8 mouse cellular contexts compared by ENCODE assay signal in genomic region chr3:157449794-157450193, GRCm38 (mm10).
DNase-seq lines count a peak whose midpoint lies in the region; ATAC-seq and TF ChIP-seq lines count a peak whose summit lies in the region.

No protein-coding gene starts in this region.

- no peaks in the 10 kb centered on the region for H3K9me3 ChIP-seq in kidney, postnatal 0 days (replicated peaks; ENCODE audit: low read length)
- no peaks in the 10 kb centered on the region for H3K9me3 ChIP-seq in kidney, embryonic 14.5 days (ENCODE audit: control insufficient read depth, low read length)
- no peaks in the 10 kb centered on the region for H3K9me3 ChIP-seq in forebrain, embryonic 14.5 days (replicated peaks; ENCODE audit: control insufficient read depth, low read length)

- H3K27me3 ChIP-seq in kidney, postnatal 0 days (ENCODE audit: insufficient read depth, low read length): no peaks in the 10 kb centered on the region
- no peaks in the 10 kb centered on the region for H3K27me3 ChIP-seq in kidney, embryonic 14.5 days (ENCODE audit: control insufficient read depth, insufficient read depth, low read length)
- no peaks in the 10 kb centered on the region for H3K27me3 ChIP-seq in forebrain, embryonic 14.5 days (replicated peaks; ENCODE audit: control insufficient read depth, insufficient read depth, low read length)

- H3K27ac ChIP-seq in kidney, postnatal 0 days: no peak overlapping the region
- H3K27ac ChIP-seq in kidney, embryonic 14.5 days (ENCODE audit: low read depth, low read length): no peak overlapping the region
- no peak overlapping the region for H3K27ac ChIP-seq in forebrain, embryonic 14.5 days (ENCODE audit: low read depth, low read length)

- no peaks in the 10 kb centered on the region for H3K36me3 ChIP-seq in kidney, postnatal 0 days (ENCODE audit: insufficient read depth, low read length)
- H3K36me3 ChIP-seq in kidney, embryonic 14.5 days (ENCODE audit: control insufficient read depth, insufficient read depth, low read length): no peaks in the 10 kb centered on the region
- H3K36me3 ChIP-seq in forebrain, embryonic 14.5 days (ENCODE audit: control insufficient read depth, insufficient read depth, low read length): no peaks in the 10 kb centered on the region

- DNase-seq in kidney, postnatal 0 days (ENCODE audit: low spot score): peak; percentile 63
- DNase-seq in brain, adult 2 months (ENCODE audit: low read depth, low spot score): peak; percentile 82
- DNase-seq in forebrain, embryonic 14.5 days (ENCODE audit: low spot score): peak; percentile 78
- DNase-seq in layer of hippocampus, adult 8-10 months (ENCODE audit: low spot score in 2 of 2): peak; percentile 33 to 63
- DNase-seq in retina, adult 2 months (ENCODE audit: low read depth, low spot score): peak; percentile 20
- DNase-seq in B cell, adult 2 months: no peak
- DNase-seq in ovary, postnatal 36 days (ENCODE audit: low spot score): no peak

- H3K4me2 ChIP-seq in kidney, postnatal 0 days (ENCODE audit: low read length): no peak overlapping the region
- no peak overlapping the region for H3K4me2 ChIP-seq in kidney, embryonic 14.5 days (replicated peaks; ENCODE audit: low read depth, low read length)
- H3K4me2 ChIP-seq in forebrain, embryonic 14.5 days (ENCODE audit: low read length): no peak overlapping the region

- no peak overlapping the region for H3K4me3 ChIP-seq in kidney, postnatal 0 days (replicated peaks; ENCODE audit: low read depth, low read length)
- no peak overlapping the region for H3K4me3 ChIP-seq in kidney, embryonic 14.5 days (ENCODE audit: low read length)
- H3K4me3 ChIP-seq in forebrain, embryonic 14.5 days (ENCODE audit: low read depth, low read length): no peak overlapping the region

- ATAC-seq in kidney, postnatal 0 days (replicated peaks; ENCODE audit: low FRiP score, low read depth): no peak
- ATAC-seq in kidney, embryonic 14.5 days (ENCODE audit: low FRiP score, low TSS enrichment): no peak
- peak; percentile 71 for ATAC-seq in forebrain, embryonic 14.5 days

- H3K9ac ChIP-seq in kidney, postnatal 0 days (ENCODE audit: low read depth, low read length): no peak overlapping the region
- H3K9ac ChIP-seq in kidney, embryonic 14.5 days (ENCODE audit: low read depth, low read length): no peak overlapping the region
- no peak overlapping the region for H3K9ac ChIP-seq in forebrain, embryonic 14.5 days (ENCODE audit: low read length)

- no peaks in the 10 kb centered on the region for H3K4me1 ChIP-seq in kidney, postnatal 0 days (replicated peaks; ENCODE audit: insufficient read depth, low read length)
- no peaks in the 10 kb centered on the region for H3K4me1 ChIP-seq in kidney, embryonic 14.5 days (ENCODE audit: control insufficient read depth, insufficient read depth, low read length)
- H3K4me1 ChIP-seq in forebrain, embryonic 14.5 days (ENCODE audit: control insufficient read depth, insufficient read depth, low read length): no peaks in the 10 kb centered on the region

- TF ChIP-seq CTCF in kidney, postnatal 0 days (IDR thresholded peaks at IDR 0.05; ENCODE audit: low read depth): peak; percentile 79

Comparison
In these comparisons a context has a peak if more than half of its experiments do, and no peak if none do; other contexts are left out.
1. DNase-seq: peak in kidney, postnatal 0 days (single experiment), brain, adult 2 months (single experiment), forebrain, embryonic 14.5 days (single experiment), layer of hippocampus, adult 8-10 months (2 of 2) and retina, adult 2 months (single experiment); none in B cell, adult 2 months (0 of 2) and ovary, postnatal 36 days (single experiment).